Mouse (Mus musculus): Measurements from ENCODE around the gene Cox4i2. TPM values are rescaled to one million over a fixed set of nuclear protein-coding genes. Genes with fewer than 3 reads are reported as not detected.

Cox4i2 gene
- polyA plus RNA-seq (2015; fragmentation: Illumina TruSeq; extraction: RNeasy Lipid Tissue Mini Kit (QIAGEN cat#74804); ENCODE audit: insufficient read depth, low read depth, low replicate concordance) = not detected

DNA sequence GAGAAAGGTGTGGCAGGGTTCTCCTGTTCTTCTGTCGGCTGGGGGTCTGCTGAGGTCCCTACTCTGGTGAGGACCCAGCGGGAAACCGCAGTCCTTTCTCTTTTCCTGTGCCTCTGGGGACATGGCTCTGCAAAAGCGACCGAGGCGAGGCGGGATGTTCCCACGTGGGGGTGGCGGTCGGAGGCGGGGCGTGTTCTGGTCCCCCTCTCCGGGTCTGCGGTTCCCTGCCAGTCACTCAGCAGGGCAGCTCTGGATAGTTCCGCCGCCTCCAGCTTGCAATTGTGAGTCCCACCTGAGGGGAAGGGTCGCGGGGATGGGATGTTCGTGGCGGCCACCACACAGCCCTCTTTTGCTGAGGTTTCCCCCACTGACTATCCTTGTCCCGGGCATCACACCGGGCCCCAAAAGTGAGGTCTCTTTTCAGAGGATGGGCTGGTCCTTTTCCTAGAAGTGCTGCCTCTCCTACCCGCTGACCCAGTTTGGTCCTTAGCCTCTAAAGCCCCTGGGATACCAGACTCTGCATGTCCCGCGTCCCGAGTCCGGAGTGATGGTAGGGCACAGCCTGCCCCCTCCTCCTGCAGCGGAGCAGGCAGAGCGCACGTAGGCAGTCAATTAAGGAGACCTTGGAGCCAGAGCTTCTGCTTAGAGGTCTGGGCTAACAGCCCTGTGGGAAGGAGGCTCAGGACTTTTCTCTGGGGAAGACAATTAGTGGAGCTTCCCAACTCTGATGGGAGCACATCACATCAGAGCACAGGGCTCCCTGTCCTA lies at the start of gene Cox4i2:
Gene Cox4i2, plus strand, starts transcription at position 230 of the 768 bp plus-strand sequence.

GRCm38 (mm10) chr2:152736090-152736601 lies 17.8 kb upstream of the Cox4i2 start, which contains the start of gene Id1:
Gene Id1, plus strand, starts transcription at chr2:152736251.

Other genes starting within 250 kb of the Cox4i2 start
- not detected for gene Defb26, start 242.5 kb upstream of the Cox4i2 start, polyA plus RNA-seq (2015; fragmentation: Illumina TruSeq; extraction: RNeasy Lipid Tissue Mini Kit (QIAGEN cat#74804); ENCODE audit: insufficient read depth, low read depth, low replicate concordance)
- gene Defb28, start 235.9 kb upstream of the Cox4i2 start, polyA plus RNA-seq (2015; fragmentation: Illumina TruSeq; extraction: RNeasy Lipid Tissue Mini Kit (QIAGEN cat#74804); ENCODE audit: insufficient read depth, low read depth, low replicate concordance) = not detected
- gene Defb29, start 214.1 kb upstream of the Cox4i2 start, polyA plus RNA-seq (2015; fragmentation: Illumina TruSeq; extraction: RNeasy Lipid Tissue Mini Kit (QIAGEN cat#74804); ENCODE audit: insufficient read depth, low read depth, low replicate concordance) = not detected
- not detected for gene Gm17416, start 184.8 kb upstream of the Cox4i2 start, polyA plus RNA-seq (2015; fragmentation: Illumina TruSeq; extraction: RNeasy Lipid Tissue Mini Kit (QIAGEN cat#74804); ENCODE audit: insufficient read depth, low read depth, low replicate concordance)
- not detected for gene Defb21, start 181.4 kb upstream of the Cox4i2 start, polyA plus RNA-seq (2015; fragmentation: Illumina TruSeq; extraction: RNeasy Lipid Tissue Mini Kit (QIAGEN cat#74804); ENCODE audit: insufficient read depth, low read depth, low replicate concordance)
- gene Defb19, start 173.9 kb upstream of the Cox4i2 start, polyA plus RNA-seq (2015; fragmentation: Illumina TruSeq; extraction: RNeasy Lipid Tissue Mini Kit (QIAGEN cat#74804); ENCODE audit: insufficient read depth, low read depth, low replicate concordance) = not detected
- gene Defb45, start 154.8 kb upstream of the Cox4i2 start, polyA plus RNA-seq (2015; fragmentation: Illumina TruSeq; extraction: RNeasy Lipid Tissue Mini Kit (QIAGEN cat#74804); ENCODE audit: insufficient read depth, low read depth, low replicate concordance) = not detected
- gene Defb36, start 149.8 kb upstream of the Cox4i2 start, polyA plus RNA-seq (2015; fragmentation: Illumina TruSeq; extraction: RNeasy Lipid Tissue Mini Kit (QIAGEN cat#74804); ENCODE audit: insufficient read depth, low read depth, low replicate concordance) = not detected
- not detected for gene Defb25, start 131.1 kb upstream of the Cox4i2 start, polyA plus RNA-seq (2015; fragmentation: Illumina TruSeq; extraction: RNeasy Lipid Tissue Mini Kit (QIAGEN cat#74804); ENCODE audit: insufficient read depth, low read depth, low replicate concordance)
- 3.5 TPM for gene Rem1, start 127.2 kb upstream of the Cox4i2 start, polyA plus RNA-seq (2015; fragmentation: Illumina TruSeq; extraction: RNeasy Lipid Tissue Mini Kit (QIAGEN cat#74804); ENCODE audit: insufficient read depth, low read depth, low replicate concordance)
- gene H13, start 84.7 kb upstream of the Cox4i2 start, polyA plus RNA-seq (2015; fragmentation: Illumina TruSeq; extraction: RNeasy Lipid Tissue Mini Kit (QIAGEN cat#74804); ENCODE audit: insufficient read depth, low read depth, low replicate concordance) = 32.3 TPM
- gene Mcts2, start 67.1 kb upstream of the Cox4i2 start, polyA plus RNA-seq (2015; fragmentation: Illumina TruSeq; extraction: RNeasy Lipid Tissue Mini Kit (QIAGEN cat#74804); ENCODE audit: insufficient read depth, low read depth, low replicate concordance) = 4.3 TPM
- gene Id1, start 17.9 kb upstream of the Cox4i2 start, polyA plus RNA-seq (2015; fragmentation: Illumina TruSeq; extraction: RNeasy Lipid Tissue Mini Kit (QIAGEN cat#74804); ENCODE audit: insufficient read depth, low read depth, low replicate concordance) = 35.6 TPM
- gene Bcl2l1, start 77.6 kb downstream of the Cox4i2 start, polyA plus RNA-seq (2015; fragmentation: Illumina TruSeq; extraction: RNeasy Lipid Tissue Mini Kit (QIAGEN cat#74804); ENCODE audit: insufficient read depth, low read depth, low replicate concordance) = 13.2 TPM
- not detected for gene Tpx2, start 93.8 kb downstream of the Cox4i2 start, polyA plus RNA-seq (2015; fragmentation: Illumina TruSeq; extraction: RNeasy Lipid Tissue Mini Kit (QIAGEN cat#74804); ENCODE audit: insufficient read depth, low read depth, low replicate concordance)
- not detected for gene Mylk2, start 157.2 kb downstream of the Cox4i2 start, polyA plus RNA-seq (2015; fragmentation: Illumina TruSeq; extraction: RNeasy Lipid Tissue Mini Kit (QIAGEN cat#74804); ENCODE audit: insufficient read depth, low read depth, low replicate concordance)
- 4.8 TPM for gene Foxs1, start 179.0 kb downstream of the Cox4i2 start, polyA plus RNA-seq (2015; fragmentation: Illumina TruSeq; extraction: RNeasy Lipid Tissue Mini Kit (QIAGEN cat#74804); ENCODE audit: insufficient read depth, low read depth, low replicate concordance)
- not detected for gene Dusp15, start 197.5 kb downstream of the Cox4i2 start, polyA plus RNA-seq (2015; fragmentation: Illumina TruSeq; extraction: RNeasy Lipid Tissue Mini Kit (QIAGEN cat#74804); ENCODE audit: insufficient read depth, low read depth, low replicate concordance)
- not detected for gene Ttll9, start 208.3 kb downstream of the Cox4i2 start, polyA plus RNA-seq (2015; fragmentation: Illumina TruSeq; extraction: RNeasy Lipid Tissue Mini Kit (QIAGEN cat#74804); ENCODE audit: insufficient read depth, low read depth, low replicate concordance)